Mouse (Mus musculus): Measurements from ENCODE around the gene Peg10. TPM values are rescaled to one million over a fixed set of nuclear protein-coding genes. Genes with fewer than 3 reads are reported as not detected.

Peg10 gene
- total and polyA plus RNA-seq, 3 experiments = not detected

DNA sequence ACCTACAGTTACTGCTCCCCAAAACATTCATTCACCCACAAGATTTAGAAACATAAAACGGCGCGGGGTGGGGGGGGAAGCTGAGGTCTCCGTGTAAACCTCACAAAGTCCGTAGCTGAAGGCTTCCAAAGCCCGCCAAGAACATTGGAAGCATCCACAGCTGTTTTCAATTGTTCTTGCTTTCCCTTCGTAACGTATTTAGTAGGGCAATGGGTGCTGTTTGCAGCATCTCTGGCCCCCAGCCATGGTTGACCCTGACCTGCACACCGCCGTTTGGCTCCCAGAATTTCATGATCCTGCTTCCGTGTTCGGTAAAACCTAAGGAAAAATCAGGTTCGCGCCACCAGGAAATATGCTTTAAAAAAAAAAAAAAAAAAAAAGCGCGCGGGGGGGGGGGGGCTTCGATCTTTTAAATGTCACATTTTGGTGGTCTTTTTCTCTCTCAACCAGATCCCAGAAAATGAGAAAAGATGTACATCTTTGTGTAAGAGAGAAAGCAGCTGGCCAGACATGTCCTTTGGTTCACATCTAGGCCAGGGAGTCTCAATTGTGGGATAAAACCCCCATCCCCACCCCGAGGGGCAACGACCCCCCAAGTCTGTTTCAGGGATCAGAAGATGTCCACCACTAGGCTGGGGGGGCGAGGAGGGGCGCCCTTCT is 940 bp upstream of the Peg10 start:
- Histone ChIP-seq H3K36me3 (replicated peaks in 1 of 2; ENCODE audit: control insufficient read depth in 1 of 2, insufficient read depth in 1 of 2, low read length in 1 of 2) (no peaks in the 10 kb centered on the region), H3K9me3 (replicated peaks; ENCODE audit: low read length) (peaks cover 25% of the 10 kb centered on the region), H3K4me2 (ENCODE audit: insufficient read depth, low read depth, poor library complexity, severe bottlenecking) (no peak overlapping the region), H3K4me1 (ENCODE audit: control insufficient read depth in 1 of 2, insufficient read depth in 2 of 2) (no peaks in the 10 kb centered on the region), H3K9ac (ENCODE audit: insufficient read depth, low read depth) (no peak overlapping the region), H3K27me3 (replicated peaks) (no peaks in the 10 kb centered on the region), H3K79me2 (replicated peaks; ENCODE audit: control insufficient read depth, extremely low read depth, insufficient read depth, poor library complexity, severe bottlenecking) (no peaks in the 10 kb centered on the region), H3K4me3 (replicated peaks in 1 of 3; ENCODE audit: low read depth in 2 of 3, low read length in 2 of 3, poor library complexity in 1 of 3) (no peak overlapping the region), H3K27ac (ENCODE audit: insufficient read depth, low read depth) (no peak overlapping the region)
- dilution Hi-C loops (cut with MboI; ENCODE audit: extremely low pct_ligation_motif_present, extremely low pct_unique_long_range_greater_than_20kb, low sequenced_read_pairs) = no loop called here
- TF ChIP-seq USF1 (IDR thresholded peaks at IDR 0.05; ENCODE audit: low read depth, low read length) (no peak), JUND (conservative IDR thresholded peaks at IDR 0.05; ENCODE audit: low read depth, low read length) (no peak), PAX5 (IDR thresholded peaks at IDR 0.05; ENCODE audit: low read length) (no peak), CTCF (conservative IDR thresholded peaks at IDR 0.05 in 1 of 2, IDR thresholded peaks at IDR 0.05 in 1 of 2; ENCODE audit: low read depth in 2 of 2, low read length in 2 of 2) (no peak), BHLHE40 (IDR thresholded peaks at IDR 0.05; ENCODE audit: low read depth, low read length) (no peak), NELFE (IDR thresholded peaks at IDR 0.05; ENCODE audit: low read depth, low read length) (no peak), USF2 (conservative IDR thresholded peaks at IDR 0.05; ENCODE audit: low read depth, low read length) (no peak), ZNF384 (IDR thresholded peaks at IDR 0.05; ENCODE audit: low read depth, low read length) (no peak), CHD2 (IDR thresholded peaks at IDR 0.05; ENCODE audit: low read length) (no peak), MEF2A (IDR thresholded peaks at IDR 0.05; ENCODE audit: borderline replicate concordance, low read depth, low read length) (no peak), POLR2A (IDR thresholded peaks at IDR 0.05; ENCODE audit: low read depth, low read length) (no peak), EP300 (IDR thresholded peaks at IDR 0.05; ENCODE audit: low read length) (no peak), HCFC1 (IDR thresholded peaks at IDR 0.05; ENCODE audit: low read depth, low read length) (no peak), ETS1 (conservative IDR thresholded peaks at IDR 0.05; ENCODE audit: low read depth, low read length) (no peak), IRF4 (IDR thresholded peaks at IDR 0.05; ENCODE audit: low read depth, low read length) (no peak), GABPA (IDR thresholded peaks at IDR 0.05; ENCODE audit: insufficient replicate concordance, low read depth, low read length) (no peak), SMC3 (IDR thresholded peaks at IDR 0.05; ENCODE audit: low read depth, low read length) (no peak), ZMIZ1 (IDR thresholded peaks at IDR 0.05; ENCODE audit: low read depth, low read length) (no peak)
- in situ Hi-C loops (cut with MboI; ENCODE audit: low pct_ligation_motif_present, low pct_unique_long_range_greater_than_20kb, low sequenced_read_pairs) = no loop called here
- DNase-seq (ENCODE audit: extremely low read depth) = no peak

DNA sequence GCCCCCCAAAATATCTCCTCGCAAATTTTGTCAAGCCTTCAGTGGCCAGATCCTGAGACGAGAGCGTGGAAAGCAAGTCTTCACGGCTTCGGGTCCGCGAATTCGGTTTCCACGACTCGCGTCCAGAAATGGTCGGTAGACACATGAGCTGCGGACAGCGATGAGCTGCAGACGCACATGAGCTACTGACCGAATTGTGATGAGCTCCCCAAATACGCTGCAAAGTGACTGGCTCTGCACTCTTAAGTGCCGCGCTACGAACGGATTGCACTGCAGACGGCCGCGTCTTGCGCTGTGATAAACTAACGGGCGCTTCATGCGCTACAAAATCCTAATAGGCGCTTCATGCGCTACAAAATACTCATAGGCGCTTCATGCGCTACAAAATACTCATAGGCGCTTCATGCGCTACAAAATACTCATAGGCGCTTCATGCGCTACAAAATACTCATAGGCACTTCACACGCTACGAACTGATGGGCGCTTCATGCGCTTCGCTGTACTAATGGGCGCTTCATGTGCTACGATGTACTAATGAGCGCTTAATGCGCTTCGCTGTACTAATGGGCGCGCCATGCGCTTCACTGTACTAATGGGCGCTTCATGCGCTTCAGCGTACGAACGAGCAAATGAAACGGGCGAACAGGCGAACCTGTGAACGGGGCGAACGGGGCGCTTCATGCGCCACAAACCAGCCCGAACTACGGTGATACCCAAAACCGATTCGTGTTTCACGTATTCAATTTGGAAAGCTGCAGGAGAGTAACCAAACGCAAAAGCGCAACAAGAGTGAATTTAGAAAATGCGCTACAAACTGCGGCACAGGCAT is 785 bp downstream of the Peg10 start:
- dilution Hi-C loops (cut with MboI; ENCODE audit: extremely low pct_ligation_motif_present, extremely low pct_unique_long_range_greater_than_20kb, low sequenced_read_pairs) = no loop called here
- DNase-seq (ENCODE audit: extremely low read depth) = no peak
- H3K27ac ChIP-seq (ENCODE audit: insufficient read depth, low read depth) = no peak overlapping the region
- H3K27me3 ChIP-seq (replicated peaks) = no peaks in the 10 kb centered on the region
- no peaks in the 10 kb centered on the region for H3K4me1 ChIP-seq (ENCODE audit: control insufficient read depth in 1 of 2, insufficient read depth in 2 of 2)
- H3K4me2 ChIP-seq (ENCODE audit: insufficient read depth, low read depth, poor library complexity, severe bottlenecking) = no peak overlapping the region
- TF ChIP-seq BHLHE40 (IDR thresholded peaks at IDR 0.05; ENCODE audit: low read depth, low read length) (no peak), MAX (IDR thresholded peaks at IDR 0.05; ENCODE audit: low read length) (no peak), MAZ (IDR thresholded peaks at IDR 0.05; ENCODE audit: low read depth, low read length) (no peak), POLR2A (IDR thresholded peaks at IDR 0.05; ENCODE audit: low read depth, low read length) (no peak), ZC3H11A (IDR thresholded peaks at IDR 0.05; ENCODE audit: low read depth, low read length) (no peak), MXI1 (IDR thresholded peaks at IDR 0.05; ENCODE audit: low read depth, low read length) (no peak), TBP (conservative IDR thresholded peaks at IDR 0.05; ENCODE audit: low read depth, low read length) (no peak), NELFE (IDR thresholded peaks at IDR 0.05; ENCODE audit: low read depth, low read length) (no peak), MAFK (IDR thresholded peaks at IDR 0.05; ENCODE audit: insufficient replicate concordance, low read length) (no peak), MEF2A (IDR thresholded peaks at IDR 0.05; ENCODE audit: borderline replicate concordance, low read depth, low read length) (no peak), KAT2A (IDR thresholded peaks at IDR 0.05; ENCODE audit: insufficient replicate concordance, low read length) (no peak), SMC3 (IDR thresholded peaks at IDR 0.05; ENCODE audit: low read depth, low read length) (no peak), JUND (conservative IDR thresholded peaks at IDR 0.05; ENCODE audit: low read depth, low read length) (no peak), USF2 (conservative IDR thresholded peaks at IDR 0.05; ENCODE audit: low read depth, low read length) (no peak), ELF1 (IDR thresholded peaks at IDR 0.05; ENCODE audit: low read depth, low read length) (no peak), RCOR1 (conservative IDR thresholded peaks at IDR 0.05; ENCODE audit: low read depth, low read length) (no peak), GABPA (IDR thresholded peaks at IDR 0.05; ENCODE audit: insufficient replicate concordance, low read depth, low read length) (no peak), RAD21 (IDR thresholded peaks at IDR 0.05; ENCODE audit: low read depth, low read length) (no peak), MYC (IDR thresholded peaks at IDR 0.05; ENCODE audit: low read depth, low read length) (no peak)
- peaks cover 25% of the 10 kb centered on the region for H3K9me3 ChIP-seq (replicated peaks; ENCODE audit: low read length)
- no peak overlapping the region for H3K9ac ChIP-seq (ENCODE audit: insufficient read depth, low read depth)
- H3K36me3 ChIP-seq (replicated peaks in 1 of 2; ENCODE audit: control insufficient read depth in 1 of 2, insufficient read depth in 1 of 2, low read length in 1 of 2) = no peaks in the 10 kb centered on the region
- in situ Hi-C loops (cut with MboI; ENCODE audit: low pct_ligation_motif_present, low pct_unique_long_range_greater_than_20kb, low sequenced_read_pairs) = no loop called here
- no peaks in the 10 kb centered on the region for H3K79me2 ChIP-seq (replicated peaks; ENCODE audit: control insufficient read depth, extremely low read depth, insufficient read depth, poor library complexity, severe bottlenecking)
- no peak overlapping the region for H3K4me3 ChIP-seq (replicated peaks in 1 of 3; ENCODE audit: low read depth in 2 of 3, low read length in 2 of 3, poor library complexity in 1 of 3)
